Mouse (Mus musculus) 416B (cell line): ENCODE results near the gene Zfp446.
A peak's percentile ranks its signal among the peaks of the same experiment; 100 is the strongest.

Experiments used
- DNase-seq: peaks from one replicate; pipeline ENCODE4 v3.0.0; 2011; ENCODE audit warnings: low read depth

Zfp446 gene

DNA sequence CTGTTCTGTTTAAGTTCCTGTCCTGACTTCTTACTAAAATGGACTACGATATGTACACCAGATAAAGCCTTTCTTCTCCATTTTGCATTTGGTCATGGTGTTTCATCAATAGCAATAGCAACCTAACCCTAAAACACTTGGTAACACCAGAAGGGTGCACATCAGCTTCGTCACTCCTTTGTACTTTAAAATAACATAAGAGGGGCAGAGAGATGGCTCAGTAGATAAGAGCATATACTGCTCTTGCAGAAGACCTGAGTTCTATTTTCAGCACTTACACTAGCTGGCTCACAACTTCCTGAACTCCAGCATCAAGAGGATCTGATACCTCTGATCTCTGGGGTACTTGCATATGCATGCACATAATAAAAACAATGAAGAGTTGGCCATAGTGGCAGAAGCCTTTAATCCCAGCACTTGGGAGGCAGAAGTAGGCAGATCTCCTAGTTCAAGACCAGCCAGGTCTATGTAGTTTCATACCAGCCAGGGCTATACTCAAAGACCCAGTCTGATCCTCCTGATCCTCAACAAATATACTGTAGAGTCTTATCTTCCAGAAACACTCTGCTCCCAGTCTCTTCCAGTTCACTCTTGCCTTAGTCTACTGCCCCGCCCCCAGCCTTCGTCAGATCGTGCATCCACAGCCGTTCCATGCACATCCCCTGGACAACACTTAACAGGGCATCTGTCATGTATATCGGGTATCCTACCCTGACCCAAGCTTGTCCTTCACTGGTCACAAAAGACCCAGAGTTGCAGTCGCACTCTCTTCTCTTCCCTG lies 10.0 kb downstream of the Zfp446 start:
- DNase-seq: no peak

GRCm38 (mm10) chr7:12992222-12992621 lies 14.6 kb downstream of the Zfp446 start:
- DNase-seq: peak; percentile 71

GRCm38 (mm10) chr7:12993148-12993547 lies 15.5 kb downstream of the Zfp446 start:
- no peak for DNase-seq

GRCm38 (mm10) chr7:12995862-12996261 lies 18.2 kb downstream of the Zfp446 start:
- no peak for DNase-seq

GRCm38 (mm10) chr7:12997230-12997629 lies 19.6 kb downstream of the Zfp446 start:
- DNase-seq: no peak

DNA sequence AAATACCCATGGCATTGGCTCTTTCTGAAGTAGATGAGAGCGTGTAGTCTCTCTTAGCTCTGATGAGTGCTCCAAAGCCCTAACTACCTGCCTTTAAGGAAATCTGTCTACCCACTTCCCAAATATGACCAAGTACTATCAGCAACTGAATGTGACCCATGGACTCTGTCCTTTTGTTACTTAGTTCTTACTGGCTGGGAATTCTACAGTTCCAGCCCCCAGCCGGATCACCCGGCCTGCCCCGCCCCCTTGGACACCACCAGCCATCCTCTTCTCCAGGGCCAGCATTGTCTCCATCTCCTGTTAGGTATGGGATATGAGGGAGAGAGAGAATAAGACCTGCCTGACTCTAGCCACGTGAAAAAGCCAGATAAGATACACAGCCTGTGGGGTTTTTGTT lies 20.4 kb downstream of the Zfp446 start, which contains the start of gene Slc27a5:
TSS of gene Slc27a5 (minus strand) at position 140 of the 400 bp plus-strand sequence.
- no peak for DNase-seq

- DNase-seq: no peak
Observed at GRCm38 (mm10) chr7:12998851-12999250, 21.2 kb downstream of the Zfp446 start, which contains the start of gene Trim28. Trim28 (plus strand) TSS chr7:12999114.

- DNase-seq: no peak
Observed at GRCm38 (mm10) chr7:13001584-13001983, 23.9 kb downstream of the Zfp446 start.

DNA sequence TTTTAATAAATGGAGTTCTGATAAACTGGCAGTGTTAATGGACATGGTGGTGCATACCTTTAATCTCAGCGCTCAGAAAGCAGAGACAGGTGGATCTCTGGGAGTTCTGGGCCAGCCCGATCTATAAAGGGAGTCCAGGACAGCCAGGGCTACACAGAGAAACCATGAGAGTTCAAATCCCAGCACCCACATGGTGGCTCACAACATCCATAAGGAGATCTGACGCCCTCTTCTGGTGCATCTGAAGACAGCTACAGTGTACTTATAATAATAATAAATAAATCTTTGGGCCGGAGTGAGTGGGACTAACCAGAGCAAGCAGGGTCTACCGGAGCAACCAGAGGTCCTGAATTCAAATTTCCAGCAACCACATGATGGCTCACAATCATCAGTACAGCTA lies 25.7 kb downstream of the Zfp446 start:
- peak; percentile 43 for DNase-seq

GRCm38 (mm10) chr7:13006011-13006410 lies 28.4 kb downstream of the Zfp446 start:
- no peak for DNase-seq

DNA sequence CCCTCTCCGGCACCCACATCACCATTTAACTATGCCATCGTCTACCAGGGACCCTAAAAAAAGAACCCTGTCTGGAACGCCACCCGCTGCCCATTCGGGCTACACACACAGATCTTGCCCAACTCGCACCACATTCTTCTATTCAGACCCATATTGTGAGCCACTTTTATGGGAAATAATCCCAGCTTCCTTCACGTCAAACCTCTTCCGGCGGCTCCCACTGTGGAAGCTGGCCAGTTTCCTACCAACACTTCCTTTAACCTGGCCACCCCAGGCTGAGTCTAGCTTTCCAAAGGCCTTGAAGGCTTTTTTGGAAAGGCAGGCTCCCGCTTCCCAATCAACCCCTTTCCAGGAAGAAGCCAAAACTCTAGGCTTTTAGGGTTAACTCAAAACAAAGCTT lies 28.9 kb downstream of the Zfp446 start:
- no peak for DNase-seq

- DNase-seq: no peak
Observed at GRCm38 (mm10) chr7:13007341-13008092, 29.9 kb downstream of the Zfp446 start.

GRCm38 (mm10) chr7:13009143-13010004 lies 31.7 kb downstream of the Zfp446 start:
- peak; percentile 99 for DNase-seq

- peak; percentile 36 for DNase-seq
Observed at GRCm38 (mm10) chr7:13010005-13010908, 32.6 kb downstream of the Zfp446 start, which contains the start of gene Zbtb45. Zbtb45 (minus strand) TSS chr7:13010034.

- DNase-seq: no peak
Observed at GRCm38 (mm10) chr7:13013671-13014070, 36.0 kb downstream of the Zfp446 start.

DNA sequence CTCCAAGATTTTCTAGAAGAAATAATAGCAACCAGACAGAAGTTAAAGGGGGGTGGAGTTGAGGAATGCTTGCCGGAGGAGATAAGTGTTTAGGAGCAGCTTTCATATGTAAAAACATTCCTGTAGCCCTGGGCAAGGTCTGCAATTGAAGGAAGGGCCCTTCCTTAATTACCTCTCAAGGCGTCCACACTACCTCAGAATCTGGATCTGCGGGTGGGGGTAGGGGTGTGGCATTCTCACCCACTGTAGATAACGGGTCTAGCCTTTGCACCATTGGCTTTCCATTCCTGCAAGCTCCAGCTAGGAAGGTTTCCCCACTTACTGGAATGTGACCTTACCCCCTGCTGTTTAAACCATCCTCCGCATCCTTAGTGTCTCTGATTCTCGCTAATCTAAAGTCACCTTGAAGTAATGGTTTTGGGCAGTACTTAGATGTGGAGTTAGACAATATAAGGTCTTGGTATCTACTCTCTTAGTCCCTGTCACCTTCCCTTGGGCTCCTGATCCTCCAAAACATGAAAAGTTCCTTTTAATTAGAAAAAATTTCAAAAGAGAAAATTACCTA lies 36.7 kb downstream of the Zfp446 start:
- no peak for DNase-seq

- DNase-seq: no peak
Observed at GRCm38 (mm10) chr7:13015217-13015616, 37.6 kb downstream of the Zfp446 start.

GRCm38 (mm10) chr7:13022773-13023535 lies 45.3 kb downstream of the Zfp446 start:
- peak; percentile 96 for DNase-seq

DNA sequence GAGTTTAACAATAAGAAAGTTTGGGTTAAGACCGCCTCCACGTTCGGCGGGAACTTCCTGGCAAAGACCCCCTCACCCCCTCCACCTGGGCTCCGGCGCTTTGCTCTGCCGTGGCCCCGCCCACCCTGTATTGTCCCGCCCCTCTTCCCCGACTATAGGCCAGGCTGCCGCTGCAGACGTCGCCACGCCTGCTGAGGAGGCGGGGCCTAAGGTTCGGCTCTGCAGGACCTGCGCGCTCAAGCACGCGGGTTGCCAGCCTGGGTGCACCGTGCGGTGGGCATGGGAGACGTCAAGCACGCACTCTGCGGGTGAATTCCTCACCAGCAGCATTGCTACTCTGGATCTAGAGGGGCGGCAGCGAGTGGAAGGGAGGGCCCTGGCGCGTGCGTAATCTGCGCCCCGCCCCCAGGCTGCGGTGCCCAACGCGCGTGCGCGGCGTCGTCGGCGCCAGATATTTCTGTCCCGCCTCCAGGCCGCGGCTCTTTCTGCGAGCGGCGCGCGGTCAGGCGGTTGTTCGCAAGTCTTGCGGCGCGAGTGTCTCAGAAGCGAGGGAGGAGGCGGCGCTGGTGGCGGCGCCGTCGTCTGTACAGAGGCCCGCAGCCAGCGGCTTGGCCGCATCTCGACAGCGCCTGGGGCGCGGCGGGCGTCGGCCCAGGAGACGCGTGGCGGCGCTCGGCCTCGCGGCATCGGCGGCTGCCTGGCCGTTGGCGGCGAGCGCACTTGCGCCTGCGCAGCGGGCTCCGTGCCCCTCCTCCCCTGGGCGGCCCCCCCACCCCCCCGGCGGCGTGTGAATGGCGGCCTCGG lies 46.5 kb downstream of the Zfp446 start:
- DNase-seq: peak; percentile 96
